Mouse (Mus musculus): ENCODE results near the gene Lamb2.

The Lamb2 gene

DNA sequence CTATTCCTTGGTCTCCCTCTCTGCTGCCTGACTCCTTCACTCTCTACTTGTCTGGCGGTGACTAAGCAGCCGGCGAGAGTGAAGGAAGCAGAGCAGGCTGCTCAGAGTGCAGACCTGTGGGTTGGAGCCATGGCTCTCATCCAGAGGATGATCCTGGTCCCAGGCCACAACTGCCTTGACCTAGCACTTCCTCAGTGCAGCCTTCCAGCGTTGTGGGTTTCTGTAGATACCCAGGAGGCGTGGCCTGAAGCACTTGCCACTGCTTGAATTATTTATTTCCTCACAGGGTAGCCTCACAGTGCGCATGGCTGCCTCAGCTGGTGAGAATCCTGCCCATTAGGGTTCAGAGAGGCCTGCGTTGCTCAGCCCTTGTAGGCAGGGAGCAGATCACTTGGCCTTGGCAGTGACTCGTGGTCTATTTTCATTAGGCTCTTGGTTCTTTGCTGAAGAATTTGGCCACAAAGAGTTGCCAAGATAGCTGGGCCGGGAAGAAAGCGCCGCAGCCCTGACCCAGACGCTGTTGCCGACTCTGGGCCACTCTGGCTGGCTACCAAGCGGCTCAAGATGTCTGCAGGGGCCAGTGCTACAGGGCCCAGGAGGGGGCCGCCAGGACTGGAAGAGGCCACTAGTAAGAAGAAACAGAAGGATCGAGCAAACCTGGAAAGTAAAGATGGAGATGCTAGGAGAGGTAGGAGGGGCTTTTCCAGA lies 12.7 kb downstream of the Lamb2 start:
- DNase-seq (ENCODE audit: low spot score): no peak

DNA sequence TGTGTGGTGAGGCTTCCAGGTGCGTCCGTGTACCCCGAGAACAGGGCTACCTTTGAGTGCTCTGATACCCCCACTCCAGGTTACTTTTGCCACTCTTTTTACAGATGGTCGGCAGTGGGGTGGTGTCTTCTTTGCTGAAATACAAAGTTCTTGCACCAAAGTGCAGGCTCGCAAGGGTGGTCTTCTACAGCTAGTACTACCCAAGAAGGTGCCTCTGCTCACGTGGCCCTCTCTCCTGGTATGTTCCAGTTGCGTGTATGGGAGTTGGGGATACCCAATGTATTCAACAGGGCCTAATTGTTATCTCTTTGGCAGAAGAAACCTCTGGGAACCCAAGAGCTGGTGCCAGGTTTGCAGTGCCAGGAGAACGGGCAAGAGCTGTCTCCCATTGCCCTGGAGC lies 13.7 kb downstream of the Lamb2 start:
- DNase-seq (ENCODE audit: low spot score): no peak

DNA sequence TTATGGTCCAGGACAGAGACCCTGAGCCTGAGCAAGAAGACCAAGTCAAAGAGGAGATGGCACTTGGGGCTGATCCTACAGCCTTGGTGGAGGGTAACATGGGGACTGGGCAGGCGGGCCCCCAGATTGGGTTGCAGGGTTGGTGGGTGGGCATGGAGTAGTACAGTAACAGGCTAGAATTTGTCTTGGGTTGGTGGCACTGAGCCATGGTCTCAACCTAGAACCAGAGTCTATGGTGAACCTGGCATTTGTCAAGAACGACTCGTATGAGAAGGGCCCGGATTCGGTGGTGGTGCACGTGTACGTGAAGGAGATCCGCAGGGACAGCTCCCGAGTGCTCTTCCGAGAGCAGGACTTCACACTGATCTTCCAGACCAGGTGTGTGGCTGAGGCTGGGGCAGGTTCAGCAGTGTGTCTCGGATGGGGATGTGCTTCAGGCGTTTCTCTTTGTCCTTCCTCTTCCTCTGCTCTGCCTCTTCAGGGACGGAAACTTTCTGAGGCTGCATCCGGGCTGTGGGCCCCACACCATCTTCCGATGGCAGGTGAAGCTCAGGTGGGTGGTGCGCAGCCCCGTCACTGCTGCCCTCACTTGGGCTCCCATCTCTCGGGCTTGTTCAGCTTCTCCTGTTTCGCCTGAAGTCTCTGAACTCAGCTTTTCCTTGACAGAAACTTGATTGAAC lies 14.8 kb downstream of the Lamb2 start:
- no peak for DNase-seq (ENCODE audit: low spot score)

DNA sequence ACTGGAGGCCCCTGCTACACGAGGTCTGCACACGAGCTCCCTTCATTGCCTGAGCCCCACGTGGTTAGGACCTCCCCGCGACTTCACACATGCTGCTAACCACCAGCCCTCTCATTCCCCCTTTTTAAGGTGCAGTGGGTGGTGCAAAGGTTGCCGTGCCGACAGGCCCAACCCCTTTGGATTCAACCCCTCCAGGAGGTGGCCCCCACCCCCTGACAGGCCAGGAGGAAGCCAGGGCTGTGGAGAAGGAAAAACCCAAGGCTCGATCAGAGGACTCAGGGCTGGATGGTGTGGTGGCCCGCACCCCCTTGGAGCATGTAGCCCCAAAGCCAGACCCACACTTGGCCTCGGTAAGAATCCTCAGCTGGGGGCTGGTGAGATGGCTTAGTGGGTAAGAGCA lies 15.4 kb downstream of the Lamb2 start:
- DNase-seq (ENCODE audit: low spot score): no peak

DNA sequence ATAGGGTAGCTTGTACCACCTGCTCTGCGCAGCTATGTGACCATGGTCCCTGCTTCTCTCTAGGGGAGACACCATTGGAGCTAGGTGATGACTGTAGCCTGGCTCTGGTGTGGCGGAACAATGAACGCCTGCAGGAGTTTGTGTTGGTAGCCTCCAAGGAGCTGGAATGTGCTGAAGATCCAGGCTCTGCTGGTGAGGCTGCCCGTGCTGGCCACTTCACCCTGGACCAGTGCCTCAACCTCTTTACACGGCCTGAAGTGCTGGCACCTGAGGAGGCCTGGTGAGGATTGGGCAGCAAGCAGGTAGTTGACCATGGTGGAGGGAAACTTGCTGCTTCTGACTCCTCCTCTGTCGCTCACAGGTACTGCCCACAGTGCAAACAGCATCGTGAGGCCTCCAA lies 19.7 kb downstream of the Lamb2 start:
- DNase-seq (ENCODE audit: low spot score): no peak

DNA sequence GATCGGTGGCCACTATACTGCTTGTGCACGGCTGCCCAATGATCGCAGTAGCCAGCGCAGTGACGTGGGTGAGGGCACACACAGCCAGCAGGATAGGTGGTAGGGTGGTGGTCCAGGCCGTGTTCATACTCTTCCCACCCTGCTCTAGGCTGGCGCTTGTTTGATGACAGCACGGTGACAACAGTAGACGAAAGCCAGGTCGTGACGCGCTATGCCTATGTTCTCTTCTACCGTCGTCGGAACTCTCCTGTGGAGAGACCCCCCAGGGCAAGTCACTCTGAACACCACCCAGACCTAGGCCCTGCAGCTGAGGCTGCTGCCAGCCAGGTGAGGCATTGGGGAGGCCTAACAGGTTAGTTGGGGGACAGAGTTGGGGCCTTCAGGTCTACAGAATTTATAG lies 20.4 kb downstream of the Lamb2 start:
- no peak for DNase-seq (ENCODE audit: low spot score)

DNA sequence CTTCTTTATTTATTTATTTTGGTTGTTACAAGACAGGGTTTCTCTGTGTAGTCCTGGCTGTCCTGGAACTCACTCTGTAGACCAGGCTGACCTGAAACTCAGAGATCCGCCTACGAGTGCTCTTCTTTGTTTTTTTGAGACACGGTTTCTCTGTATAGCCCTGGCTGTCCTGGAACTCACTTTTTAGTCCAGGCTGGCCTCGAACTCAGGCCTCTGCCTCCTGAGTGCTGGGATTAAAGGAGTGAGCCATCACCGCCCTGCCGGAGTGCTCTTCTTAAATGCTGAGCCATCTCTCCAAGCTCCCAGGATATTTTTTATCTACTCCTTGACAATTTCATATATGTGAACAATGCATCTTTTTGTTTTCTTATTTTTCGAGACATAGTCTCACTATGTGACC lies 27.4 kb downstream of the Lamb2 start:
- DNase-seq (ENCODE audit: low spot score): no peak

DNA sequence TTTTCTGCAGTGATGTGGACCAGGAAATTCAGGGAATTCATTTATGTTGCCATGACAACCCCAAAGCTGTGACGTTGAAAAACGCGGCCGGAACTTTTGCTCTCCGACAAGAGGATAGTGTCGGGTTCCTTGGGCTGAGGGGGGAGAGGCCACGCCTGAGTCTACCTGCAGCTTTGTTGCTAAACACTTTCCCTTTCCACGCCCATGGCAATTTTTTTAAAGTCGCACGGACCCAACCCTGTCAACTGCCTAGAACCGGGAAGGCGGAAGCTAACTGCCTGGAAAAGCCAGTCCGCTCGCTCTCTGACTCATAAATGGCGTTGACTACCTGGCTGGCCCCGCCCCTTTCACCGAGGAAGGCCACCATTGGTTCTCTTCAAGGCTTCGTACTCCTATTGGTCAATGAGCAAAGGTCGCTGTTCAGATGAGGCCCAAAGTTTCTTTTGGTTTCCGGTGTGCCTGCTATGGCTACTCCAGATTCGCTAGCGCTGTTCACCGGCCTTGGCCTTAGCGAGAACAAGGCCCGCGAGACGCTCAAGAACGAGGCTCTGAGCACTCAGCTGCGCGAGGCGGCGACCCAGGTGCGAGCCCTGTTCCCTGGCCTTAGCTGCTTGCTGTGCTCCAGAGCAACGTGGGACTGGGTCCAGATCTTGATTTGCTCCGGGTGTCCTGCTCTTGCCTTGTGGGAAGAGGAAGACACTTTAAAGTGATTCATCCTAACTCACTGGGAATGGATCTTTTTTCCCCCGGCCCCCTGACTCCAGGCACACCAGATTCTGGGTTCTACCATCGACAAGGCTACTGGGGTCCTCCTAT lies 28.3 kb downstream of the Lamb2 start, which contains the start of gene Qars:
Qars (plus strand) TSS at position 88 of the 816 bp plus-strand sequence.
- DNase-seq (ENCODE audit: low spot score): peak; percentile 65

DNA sequence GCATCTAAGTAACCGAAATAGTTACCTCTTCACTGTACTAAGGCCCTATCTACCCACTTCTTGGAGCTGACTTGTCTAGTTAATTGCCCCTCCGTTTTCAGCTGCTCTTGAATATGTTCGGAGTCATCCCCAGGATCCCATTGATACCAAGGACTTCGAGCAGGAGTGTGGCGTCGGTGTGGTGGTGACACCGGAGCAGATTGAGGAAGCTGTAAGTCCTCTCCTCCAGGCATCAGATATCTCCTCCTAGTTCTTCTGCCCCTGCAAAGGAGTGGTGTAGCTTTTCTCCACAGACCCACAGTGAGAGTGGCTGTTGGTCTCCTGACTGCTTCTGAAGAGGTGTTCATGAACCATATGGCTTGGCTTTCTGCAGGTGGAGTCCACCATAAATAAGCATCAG lies 29.2 kb downstream of the Lamb2 start:
- DNase-seq (ENCODE audit: low spot score): no peak

DNA sequence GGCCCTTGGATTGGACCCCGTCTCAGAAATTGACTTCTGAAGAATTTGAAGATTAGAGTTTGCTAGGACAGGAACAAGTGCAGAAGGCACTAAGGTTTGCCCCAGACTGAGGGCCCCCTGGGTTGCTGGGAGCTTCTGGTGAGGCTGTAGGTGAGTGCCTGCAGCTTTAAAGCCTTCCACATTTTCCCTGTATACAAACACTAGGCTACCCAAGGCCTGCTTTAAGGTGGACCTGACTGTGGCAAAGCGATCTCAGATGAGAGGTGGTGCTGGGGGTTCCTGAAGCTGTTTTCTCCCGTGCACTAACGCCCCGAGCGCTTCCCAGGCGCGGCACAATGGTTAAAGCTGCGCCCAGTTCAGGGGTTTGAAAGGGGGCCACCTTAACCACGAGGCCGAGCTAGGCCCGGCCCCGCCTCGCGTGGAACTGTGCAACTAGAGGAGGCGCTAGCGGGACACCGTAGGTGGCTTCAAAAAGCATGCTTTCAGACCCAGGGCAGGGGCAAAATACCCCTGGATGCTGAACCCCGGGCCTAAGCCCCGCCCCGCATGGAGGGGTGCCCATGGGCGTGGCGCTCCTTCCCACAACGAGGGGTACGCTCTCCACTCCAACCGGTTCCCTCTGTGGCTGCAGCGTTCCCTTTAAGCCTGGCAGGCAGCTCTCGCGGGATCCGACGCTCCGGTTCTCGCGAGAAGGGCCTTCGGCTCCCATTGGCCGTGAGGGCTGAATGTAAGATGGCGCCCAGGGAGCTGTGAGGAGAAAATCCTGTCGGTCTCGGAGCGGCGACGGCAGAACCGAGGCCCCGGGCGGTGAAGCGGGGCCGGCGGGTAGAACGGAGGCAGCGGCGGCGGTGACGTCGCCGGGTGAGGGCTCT lies 37.1 kb downstream of the Lamb2 start, which contains the start of gene Qrich1:
Qrich1 (plus strand) TSS at position 427 of the 872 bp plus-strand sequence.
- DNase-seq (ENCODE audit: low spot score): peak; percentile 83

DNA sequence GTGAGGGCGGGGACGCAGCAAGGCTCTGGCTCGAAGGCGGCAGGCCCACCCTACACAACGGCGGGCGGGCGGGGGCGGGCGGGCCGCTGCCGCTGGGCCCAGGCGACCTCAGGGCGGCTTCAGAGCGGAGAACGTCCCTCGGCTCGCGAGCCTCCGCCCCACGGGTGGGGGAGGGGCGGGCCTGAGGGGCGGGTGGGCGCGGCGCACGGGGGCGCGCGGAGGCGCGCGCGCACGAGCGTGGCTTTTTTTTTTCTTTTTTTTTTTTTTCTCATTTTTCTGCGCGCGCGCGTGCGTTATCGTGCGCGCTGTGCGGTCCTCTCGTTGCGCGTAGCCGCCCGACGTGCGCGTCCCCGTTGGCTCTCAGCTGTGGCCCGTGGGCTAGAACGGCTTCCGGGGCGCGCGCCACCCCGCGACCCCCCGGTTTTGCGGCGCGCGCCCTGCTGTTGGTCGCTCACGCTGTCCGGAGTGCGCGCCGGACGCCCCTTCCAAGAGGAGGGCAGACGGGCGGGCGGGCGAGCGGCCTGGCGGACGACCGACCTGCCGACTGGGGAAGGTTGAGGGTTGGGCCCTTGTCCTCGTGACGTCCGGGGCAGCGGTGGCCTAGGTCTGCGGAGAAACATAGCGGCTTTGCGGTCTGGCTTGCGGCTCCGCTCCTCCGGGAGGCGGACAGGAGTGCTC lies 37.9 kb downstream of the Lamb2 start:
- no peak for DNase-seq (ENCODE audit: low spot score)

DNA sequence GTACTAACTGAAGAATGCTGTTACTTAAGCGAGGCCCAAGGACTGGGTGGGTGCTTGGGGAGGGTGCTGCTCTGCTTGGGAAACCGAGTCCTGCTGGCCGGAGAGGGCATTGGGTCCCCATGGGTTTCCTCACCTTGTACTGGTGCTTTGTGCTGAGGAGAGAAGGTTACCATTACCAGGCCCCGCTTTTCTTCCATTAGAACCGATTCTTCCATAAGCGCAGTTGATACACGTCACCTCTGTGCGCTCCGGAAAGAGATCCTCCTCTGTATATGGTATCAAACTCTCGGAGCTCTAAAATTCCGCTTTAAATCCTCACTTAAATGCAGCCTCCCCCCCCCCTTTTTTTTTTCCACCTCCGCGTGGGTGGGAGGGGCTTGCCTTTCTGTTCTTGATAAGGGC lies 38.4 kb downstream of the Lamb2 start:
- DNase-seq (ENCODE audit: low spot score): no peak

DNA sequence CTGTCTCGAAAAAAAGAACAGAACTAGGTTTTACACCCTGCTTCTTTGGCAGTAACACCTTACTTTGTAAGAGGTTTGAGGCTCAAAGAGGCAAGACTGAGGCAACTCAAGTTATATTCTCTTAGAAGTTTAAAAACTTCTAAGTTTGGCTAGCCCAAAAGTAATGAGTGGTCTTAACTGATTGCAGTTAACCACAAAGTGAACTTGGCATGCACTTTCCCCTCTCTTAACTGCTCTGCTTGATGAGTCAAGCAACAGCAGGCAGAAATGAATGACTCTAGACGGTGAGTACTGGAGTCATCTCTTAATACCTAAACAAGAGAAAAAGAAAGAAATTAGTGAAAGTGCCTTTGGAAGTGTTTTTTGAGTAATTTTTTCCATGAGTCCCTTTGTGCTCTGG lies 42.1 kb downstream of the Lamb2 start:
- DNase-seq (ENCODE audit: low spot score): no peak

DNA sequence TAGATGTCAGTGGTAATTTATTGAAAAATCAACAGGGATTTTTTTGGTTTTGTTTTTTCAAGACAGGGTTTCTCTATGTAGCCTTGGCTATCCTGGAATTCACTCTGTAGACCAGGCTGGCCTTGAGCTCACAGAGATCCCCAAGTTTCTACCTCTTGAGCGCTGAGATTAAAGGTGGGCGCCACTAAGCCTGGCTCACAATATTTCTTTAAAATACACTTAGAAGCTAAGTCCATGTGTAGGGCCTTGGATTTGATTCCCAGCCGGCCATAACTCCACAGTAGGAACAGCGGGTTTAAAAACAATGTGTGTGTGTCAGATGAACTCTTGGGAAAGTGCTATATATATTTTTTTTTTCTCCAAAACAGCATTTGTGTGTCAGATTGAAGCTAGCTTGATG lies 43.8 kb downstream of the Lamb2 start:
- no peak for DNase-seq (ENCODE audit: low spot score)

DNA sequence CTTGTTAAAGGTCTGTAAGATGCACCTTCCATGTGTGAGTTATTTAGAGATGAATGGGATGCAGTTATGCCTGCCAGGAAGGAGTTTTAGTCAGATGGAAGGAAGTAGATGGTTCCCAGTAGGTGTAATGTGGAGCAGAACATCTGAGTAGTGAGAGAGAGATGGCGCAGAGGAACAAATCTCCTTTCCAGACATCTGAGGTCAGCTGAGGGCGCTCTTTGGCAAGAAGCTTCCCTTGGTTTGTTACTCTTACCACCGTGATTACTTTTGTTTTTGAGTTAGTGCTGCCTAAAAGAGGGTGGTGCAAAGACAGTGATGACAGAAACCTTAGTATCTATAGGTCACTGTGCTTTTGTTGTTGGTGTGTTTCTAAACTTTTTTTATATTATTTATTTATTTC lies 45.9 kb downstream of the Lamb2 start:
- no peak for DNase-seq (ENCODE audit: low spot score)

DNA sequence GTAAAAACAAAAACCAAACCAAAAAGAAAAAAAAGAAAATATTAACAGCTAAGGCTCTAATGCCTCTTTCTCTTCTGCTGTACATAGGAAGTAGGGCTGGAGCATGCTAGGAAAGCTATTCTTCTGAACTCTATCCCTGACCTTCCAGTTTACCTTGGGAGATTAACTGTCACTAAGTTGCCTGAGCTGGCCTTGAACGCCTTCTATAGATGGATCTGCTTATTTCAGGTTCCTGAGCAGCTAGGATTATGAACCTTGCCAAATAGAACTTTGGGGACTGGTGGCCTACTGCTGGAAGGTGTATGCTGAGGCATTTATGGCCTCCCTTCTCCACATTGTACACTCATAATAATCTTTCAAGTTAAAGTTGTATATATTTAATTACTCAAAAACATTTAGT lies 51.4 kb downstream of the Lamb2 start:
- no peak for DNase-seq (ENCODE audit: low spot score)

DNA sequence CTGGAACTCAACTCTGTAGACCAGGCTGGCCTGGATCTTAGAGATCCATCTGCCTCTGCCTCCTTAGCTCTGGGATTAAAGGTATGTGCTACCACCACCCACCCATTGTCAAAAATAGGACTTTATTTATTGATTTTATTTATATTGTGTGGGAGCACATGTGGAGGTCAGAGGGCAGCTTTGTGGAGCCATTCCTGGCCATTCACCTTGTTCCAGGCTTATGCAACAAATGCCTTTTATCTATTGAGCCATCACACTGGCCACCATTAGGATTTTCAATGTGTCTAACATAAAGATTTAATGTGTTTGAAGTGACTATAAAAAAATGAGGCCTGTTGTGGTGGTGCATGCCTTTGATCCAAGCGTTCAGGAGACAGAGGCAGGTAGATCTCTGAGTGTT lies 52.0 kb downstream of the Lamb2 start:
- no peak for DNase-seq (ENCODE audit: low spot score)
